Mouse (Mus musculus): ENCODE measurements at regions not wholly inside any gene's neighbourhood (a gene's known extent, or its start where the extent isn't known, plus 50 kb on each side); places are given as distances from the start of the nearest gene placed in this dataset.

- TF ChIP-seq CTCF (IDR thresholded peaks at IDR 0.05; ENCODE audit: low read depth, low read length) (no peak), POLR2A (IDR thresholded peaks at IDR 0.05; ENCODE audit: insufficient read depth, low read length) (no peak)
These were observed 115.4 kb downstream of the Id4 start for GRCm38 (mm10) chr13:48376405-48376804.
